In genomic region chr3:8036697-8037096, GRCm38 (mm10) we compare ENCODE assay signal across 12 mouse cellular contexts.
DNase-seq lines count a peak whose midpoint lies in the region; ATAC-seq lines count a peak whose summit lies in the region.
"Had no signal": no experiment of that assay in that cellular context is flagged by ENCODE, and none has a peak within 500 bp of the region (broad histone marks: within the 10 kb centered on the region; RNA-seq: fewer than 3 reads in every experiment).

No protein-coding gene starts in this region.

- H3K27ac ChIP-seq in hindbrain, embryonic 12.5 days = no peak overlapping the region
- no peak overlapping the region for H3K27ac ChIP-seq in hindbrain, embryonic 10.5 days
- H3K27ac ChIP-seq in embryonic facial prominence, embryonic 10.5 days (replicated peaks) = no peak overlapping the region
- H3K27ac ChIP-seq in limb, embryonic 12.5 days = no peak overlapping the region
- H3K27ac ChIP-seq in intestine, embryonic 15.5 days = no peak overlapping the region
- H3K27ac ChIP-seq: hindbrain, embryonic 15.5 days; liver, embryonic 13.5 days had no signal

- no peak for DNase-seq in hindbrain, embryonic 10.5 days (ENCODE audit: low spot score)
- DNase-seq in MN1 (ENCODE audit: low spot score) = peak; percentile 41
- DNase-seq in embryonic facial prominence, embryonic 10.5 days (ENCODE audit: low spot score) = peak; percentile 14
- no peak for DNase-seq in thymus, postnatal 14 days
- DNase-seq in left cerebral cortex, postnatal 14 days (ENCODE audit: low spot score in 2 of 2) = no peak
- DNase-seq: cerebellum, adult 18-20 months; liver, embryonic 13.5 days had no signal

- WGBS in hindbrain, embryonic 12.5 days = 43% methylated on average over 1 of the region's 1 CpGs
- WGBS in hindbrain, embryonic 10.5 days = 60% methylated on average over 1 of the region's 1 CpGs
- 29% methylated on average over 1 of the region's 1 CpGs for WGBS in embryonic facial prominence, embryonic 10.5 days
- 12% methylated on average over 1 of the region's 1 CpGs for WGBS in limb, embryonic 12.5 days
- WGBS in intestine, embryonic 15.5 days = 75% methylated on average over 1 of the region's 1 CpGs

- 0 out of 2 replicates have a peak, but pooled peaks have one; percentile 41 for ATAC-seq in hindbrain, embryonic 12.5 days (ENCODE audit: low FRiP score)
- ATAC-seq in limb, embryonic 12.5 days (ENCODE audit: insufficient number of reproducible peaks, insufficient read depth, low FRiP score, low TSS enrichment, low read depth) = peak; percentile 56; the same call in 1 of the 2 replicates
- no peak for ATAC-seq in intestine, embryonic 15.5 days
- ATAC-seq: lung, postnatal 0 days had no signal

- H3K9me3 ChIP-seq in hindbrain, embryonic 12.5 days (replicated peaks) = no peaks in the 10 kb centered on the region
- no peaks in the 10 kb centered on the region for H3K9me3 ChIP-seq in hindbrain, embryonic 10.5 days
- H3K9me3 ChIP-seq in embryonic facial prominence, embryonic 10.5 days = no peaks in the 10 kb centered on the region
- H3K9me3 ChIP-seq in limb, embryonic 12.5 days = no peaks in the 10 kb centered on the region
- no peaks in the 10 kb centered on the region for H3K9me3 ChIP-seq in intestine, embryonic 15.5 days
- H3K9me3 ChIP-seq: hindbrain, embryonic 15.5 days; liver, embryonic 13.5 days had no signal

- peaks cover 14% of the 10 kb centered on the region; the same call in 1 of the 2 replicates for H3K4me1 ChIP-seq in hindbrain, embryonic 12.5 days
- H3K4me1 ChIP-seq in hindbrain, embryonic 10.5 days (replicated peaks) = peaks cover 6% of the 10 kb centered on the region
- peaks cover 19% of the 10 kb centered on the region for H3K4me1 ChIP-seq in embryonic facial prominence, embryonic 10.5 days
- peaks cover 11% of the 10 kb centered on the region for H3K4me1 ChIP-seq in limb, embryonic 12.5 days (replicated peaks)
- H3K4me1 ChIP-seq in intestine, embryonic 15.5 days (replicated peaks) = no peaks in the 10 kb centered on the region
- H3K4me1 ChIP-seq: liver, embryonic 13.5 days had no signal

- no peaks in the 10 kb centered on the region for H3K27me3 ChIP-seq in hindbrain, embryonic 12.5 days
- no peaks in the 10 kb centered on the region for H3K27me3 ChIP-seq in hindbrain, embryonic 10.5 days (ENCODE audit: insufficient read depth, poor library complexity, severe bottlenecking)
- H3K27me3 ChIP-seq in embryonic facial prominence, embryonic 10.5 days (replicated peaks; ENCODE audit: low read depth, poor library complexity, severe bottlenecking) = no peaks in the 10 kb centered on the region
- H3K27me3 ChIP-seq in limb, embryonic 12.5 days = no peaks in the 10 kb centered on the region
- H3K27me3 ChIP-seq in intestine, embryonic 15.5 days (replicated peaks) = no peaks in the 10 kb centered on the region
- H3K27me3 ChIP-seq: hindbrain, embryonic 15.5 days; liver, embryonic 13.5 days had no signal

- no peak overlapping the region for H3K9ac ChIP-seq in hindbrain, embryonic 12.5 days
- H3K9ac ChIP-seq in limb, embryonic 12.5 days (replicated peaks) = no peak overlapping the region
- H3K9ac ChIP-seq in intestine, embryonic 15.5 days = no peak overlapping the region
- H3K9ac ChIP-seq: hindbrain, embryonic 15.5 days; liver, embryonic 13.5 days had no signal

- intact Hi-C loops in left cerebral cortex, postnatal 14 days (cut with DNase I) = no loop called here

- no peaks in the 10 kb centered on the region for H3K36me3 ChIP-seq in hindbrain, embryonic 12.5 days
- H3K36me3 ChIP-seq in hindbrain, embryonic 10.5 days = no peaks in the 10 kb centered on the region
- H3K36me3 ChIP-seq in embryonic facial prominence, embryonic 10.5 days (replicated peaks) = no peaks in the 10 kb centered on the region
- H3K36me3 ChIP-seq in limb, embryonic 12.5 days = no peaks in the 10 kb centered on the region
- no peaks in the 10 kb centered on the region for H3K36me3 ChIP-seq in intestine, embryonic 15.5 days
- H3K36me3 ChIP-seq: hindbrain, embryonic 15.5 days; liver, embryonic 13.5 days had no signal

- H3K4me2 ChIP-seq in hindbrain, embryonic 12.5 days (replicated peaks) = no peak overlapping the region
- no peak overlapping the region for H3K4me2 ChIP-seq in limb, embryonic 12.5 days
- no peak overlapping the region for H3K4me2 ChIP-seq in intestine, embryonic 15.5 days (replicated peaks)
- H3K4me2 ChIP-seq: hindbrain, embryonic 15.5 days; liver, embryonic 13.5 days had no signal

- H3K4me3 ChIP-seq in hindbrain, embryonic 12.5 days = no peak overlapping the region
- H3K4me3 ChIP-seq in hindbrain, embryonic 10.5 days = no peak overlapping the region
- no peak overlapping the region for H3K4me3 ChIP-seq in embryonic facial prominence, embryonic 10.5 days
- H3K4me3 ChIP-seq in limb, embryonic 12.5 days (replicated peaks) = no peak overlapping the region
- H3K4me3 ChIP-seq in intestine, embryonic 15.5 days (replicated peaks) = no peak overlapping the region
- H3K4me3 ChIP-seq: hindbrain, embryonic 15.5 days; liver, embryonic 13.5 days had no signal

Comparison
In these comparisons a context has a peak if more than half of its experiments do, and no peak if none do; other contexts are left out.
1. DNase-seq: peak in MN1 (single experiment) and embryonic facial prominence, embryonic 10.5 days (single experiment); none in hindbrain, embryonic 10.5 days (single experiment), thymus, postnatal 14 days (single experiment) and left cerebral cortex, postnatal 14 days (0 of 2).